Mouse (Mus musculus) layer of hippocampus, postnatal 14 days (tissue): Measurements from ENCODE around the gene Pim3. TPM values are rescaled to one million over a fixed set of nuclear protein-coding genes. Genes with fewer than 3 reads are reported as not detected.
A peak's percentile ranks its signal among the peaks of the same experiment; 100 is the strongest.

Source experiments
- DNase-seq, 2 experiments: peaks; one replicate each; pipeline ENCODE4 v3.0.0; 2021 to 2022; ENCODE audit warnings: low spot score in 2 of 2, mixed read lengths in 1 of 2
- total RNA-seq, 2 experiments: library from RNA; stranded (reverse); gene quantifications; 2 replicates each; pipeline ENCODE4 v1.2.3; 2021

The Pim3 gene
- total RNA-seq, 2 experiments from 2014 or later = 40.8 to 48.4 TPM

DNA sequence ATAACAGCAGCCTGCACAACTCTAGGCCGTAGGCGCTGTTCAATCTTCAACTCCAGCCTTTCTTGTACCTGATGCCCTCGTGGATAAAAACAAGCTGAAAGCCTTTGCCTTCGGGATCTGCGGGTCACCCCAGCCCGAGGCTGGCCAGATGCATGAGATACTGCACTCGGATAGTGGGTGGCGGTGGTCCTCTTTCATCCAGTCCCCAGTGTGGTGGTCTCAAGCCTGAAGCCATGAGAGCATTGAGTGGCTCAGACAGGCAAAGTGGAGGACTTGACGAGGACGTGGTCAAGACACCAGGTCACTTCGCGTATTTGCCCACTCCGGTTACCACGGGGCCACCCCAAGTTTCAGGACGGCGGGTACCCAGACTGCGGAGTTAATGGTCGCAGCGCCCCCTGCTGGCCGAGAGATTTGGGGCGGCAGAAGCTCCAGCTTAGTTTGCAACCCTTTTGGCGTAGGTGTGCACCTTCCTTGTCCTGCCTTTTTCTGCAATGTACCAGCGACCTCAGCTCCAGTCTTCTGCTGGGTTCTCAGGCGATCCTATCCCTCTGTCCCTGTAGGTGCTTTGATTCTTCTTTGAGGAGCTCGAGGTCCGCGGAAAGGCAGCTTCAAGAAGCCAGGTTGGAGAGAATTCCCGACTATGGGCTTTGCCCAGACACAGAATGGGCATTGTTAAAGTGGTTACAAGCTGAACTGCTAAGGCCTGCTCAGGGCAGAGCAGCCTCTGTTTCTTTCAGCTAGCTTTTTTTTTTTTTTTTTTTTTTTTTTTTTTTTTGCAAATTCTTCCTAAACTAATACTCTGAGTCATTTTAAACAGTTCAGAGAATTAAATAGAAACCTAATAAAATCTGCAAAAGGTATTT is 14.4 kb downstream of the Pim3 start:
- DNase-seq = peak; percentile 65 to 66

DNA sequence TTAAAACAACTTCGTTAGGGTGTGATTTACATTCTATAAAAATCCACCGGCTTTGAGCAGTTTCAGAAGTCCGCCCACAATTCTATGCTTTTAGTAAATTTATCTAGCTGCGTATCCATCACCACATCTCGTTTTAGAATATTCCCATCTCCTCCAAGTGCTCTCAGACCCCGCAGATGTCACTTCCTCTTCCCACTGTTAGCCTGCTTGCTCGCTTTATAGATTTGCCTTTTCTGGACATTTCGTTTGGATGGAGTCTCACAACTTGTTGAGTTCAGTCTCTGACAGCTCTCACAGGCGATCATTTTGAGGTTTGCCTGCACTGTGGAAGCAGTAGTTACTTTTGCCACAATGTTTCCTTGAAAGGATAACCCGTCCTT is 15.0 kb downstream of the Pim3 start:
- DNase-seq = no peak

DNA sequence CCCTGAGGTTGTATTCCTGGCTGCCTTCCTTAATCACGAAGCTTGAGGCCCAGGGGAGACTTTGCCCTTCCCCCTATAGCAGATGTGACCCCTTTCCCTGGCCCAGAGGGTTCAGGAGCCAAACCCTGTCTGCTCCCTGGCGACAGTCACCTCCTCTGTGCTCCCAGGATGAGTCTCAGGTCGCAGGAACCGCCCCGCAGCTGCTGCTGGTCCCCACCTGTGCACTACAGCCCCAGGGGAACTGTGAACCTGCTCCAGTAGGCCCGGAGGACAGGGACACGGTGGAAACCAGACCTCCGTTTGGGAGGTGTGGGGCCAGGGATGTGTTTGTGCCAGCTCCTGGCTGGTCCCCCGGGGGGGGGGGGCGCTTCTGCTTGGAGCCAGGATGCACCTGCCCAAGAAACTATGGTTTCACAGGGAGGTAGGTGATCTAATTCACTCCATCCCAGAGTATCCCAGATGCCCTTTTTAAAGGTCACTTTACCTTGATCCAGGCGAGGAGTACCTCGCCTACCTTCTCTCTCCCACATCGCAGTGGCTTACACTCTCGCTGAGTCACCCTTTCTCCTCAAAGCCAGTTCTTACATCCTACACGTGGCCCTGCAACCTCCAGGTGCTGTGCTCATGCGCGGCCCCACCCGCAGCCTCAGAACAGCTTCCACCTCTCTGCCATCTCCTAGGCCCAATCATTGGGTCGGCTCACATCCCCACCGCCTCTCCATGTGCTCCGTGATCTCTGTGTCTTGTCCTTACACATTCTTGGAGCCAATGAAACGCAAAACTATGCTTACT is 19.5 kb downstream of the Pim3 start:
- no peak for DNase-seq

DNA sequence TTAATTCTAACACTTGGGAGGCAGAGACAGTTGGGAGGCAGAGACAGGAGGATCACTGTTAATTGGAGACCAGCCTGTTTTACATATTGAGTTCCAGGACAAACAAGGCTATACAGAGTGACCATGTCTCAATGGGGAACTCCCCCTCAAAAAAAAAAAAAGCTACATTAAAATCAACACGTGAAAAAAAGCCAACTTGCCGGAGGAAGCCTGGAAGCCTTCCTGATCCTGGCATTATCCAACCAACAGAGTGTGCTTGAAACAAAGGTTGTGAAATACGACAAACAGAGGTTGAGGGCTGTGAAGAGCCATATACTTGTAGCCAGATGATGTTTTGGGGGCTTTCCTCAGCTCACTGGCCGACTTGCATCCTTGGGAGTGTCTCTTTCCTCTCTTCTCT is 20.9 kb downstream of the Pim3 start:
- DNase-seq = no peak

DNA sequence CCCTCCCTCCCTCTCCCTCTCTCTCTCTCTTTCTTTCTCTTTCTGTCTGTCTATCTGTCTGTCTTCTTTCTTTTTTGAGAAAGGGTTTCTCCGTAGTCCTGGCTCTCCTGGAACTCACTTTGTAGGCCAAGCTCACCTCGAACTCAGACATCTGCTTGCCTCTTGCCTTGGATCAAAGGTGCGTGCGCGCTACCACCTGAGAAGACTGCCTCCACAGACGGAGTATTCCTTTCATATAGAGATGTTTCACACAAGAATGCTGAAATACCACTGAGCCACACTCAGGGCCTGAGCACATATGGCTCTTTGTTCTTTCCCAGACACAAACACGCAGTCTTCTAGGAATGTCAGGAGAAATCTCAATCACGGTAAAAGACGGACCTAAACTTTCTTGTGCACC is 21.4 kb downstream of the Pim3 start:
- no peak for DNase-seq

DNA sequence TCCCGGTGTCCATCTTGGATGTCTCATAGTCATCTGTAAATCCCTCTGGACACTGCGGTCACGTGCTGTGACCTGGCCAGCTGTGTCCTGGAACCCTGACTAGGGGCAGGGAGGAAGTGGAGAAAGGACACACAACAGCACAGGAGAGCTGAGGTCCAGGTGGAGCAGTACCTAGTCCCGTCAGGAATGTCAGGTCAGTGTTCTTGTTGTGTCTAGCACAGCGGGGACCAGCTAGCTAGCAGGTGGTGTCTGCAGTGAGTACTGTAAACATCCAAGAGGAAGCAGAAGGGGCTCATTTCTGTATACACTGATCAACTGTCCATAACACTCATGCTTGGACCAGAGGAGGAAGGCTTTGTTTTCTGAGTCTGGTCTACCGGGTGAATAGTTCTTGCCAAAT is 23.4 kb downstream of the Pim3 start:
- no peak for DNase-seq

DNA sequence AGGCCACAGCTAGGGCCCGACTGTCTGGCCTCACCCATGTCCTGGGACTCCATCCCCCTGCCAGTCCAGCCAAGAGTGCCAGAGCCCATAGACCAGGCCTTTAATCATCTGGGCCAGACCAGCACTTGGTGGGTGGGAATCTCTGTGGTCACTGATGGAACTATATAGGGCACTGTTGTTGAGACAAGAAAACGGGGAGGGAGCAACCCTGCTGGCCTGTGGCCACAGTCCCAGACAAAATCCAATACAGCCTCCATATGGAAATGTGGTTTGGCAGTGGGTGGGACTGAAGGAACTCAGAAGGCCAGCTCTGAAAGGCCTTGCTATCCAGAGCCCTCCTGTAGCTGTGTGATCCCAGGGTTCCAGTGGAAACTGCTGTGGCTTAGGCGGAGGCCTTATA is 27.0 kb downstream of the Pim3 start:
- DNase-seq = no peak

DNA sequence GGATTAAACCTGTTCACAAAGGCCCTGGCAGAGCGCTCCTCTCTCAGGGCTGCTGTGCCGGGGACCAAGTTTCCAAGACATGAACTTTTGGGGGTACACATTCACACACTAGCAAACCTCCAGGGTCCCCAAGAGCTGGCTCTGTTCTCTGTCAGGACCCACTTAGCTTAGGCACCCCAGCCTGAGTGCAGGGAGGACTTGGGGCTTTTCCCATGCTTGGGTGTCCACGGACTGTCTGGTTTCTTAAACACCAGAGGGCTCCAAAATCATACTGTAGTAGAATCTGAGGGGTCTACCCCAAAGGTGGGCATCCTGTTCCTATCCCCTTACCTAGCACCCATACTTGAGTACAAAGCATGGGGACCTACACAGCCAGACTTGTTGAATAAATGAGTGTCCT is 28.0 kb downstream of the Pim3 start:
- DNase-seq = no peak

DNA sequence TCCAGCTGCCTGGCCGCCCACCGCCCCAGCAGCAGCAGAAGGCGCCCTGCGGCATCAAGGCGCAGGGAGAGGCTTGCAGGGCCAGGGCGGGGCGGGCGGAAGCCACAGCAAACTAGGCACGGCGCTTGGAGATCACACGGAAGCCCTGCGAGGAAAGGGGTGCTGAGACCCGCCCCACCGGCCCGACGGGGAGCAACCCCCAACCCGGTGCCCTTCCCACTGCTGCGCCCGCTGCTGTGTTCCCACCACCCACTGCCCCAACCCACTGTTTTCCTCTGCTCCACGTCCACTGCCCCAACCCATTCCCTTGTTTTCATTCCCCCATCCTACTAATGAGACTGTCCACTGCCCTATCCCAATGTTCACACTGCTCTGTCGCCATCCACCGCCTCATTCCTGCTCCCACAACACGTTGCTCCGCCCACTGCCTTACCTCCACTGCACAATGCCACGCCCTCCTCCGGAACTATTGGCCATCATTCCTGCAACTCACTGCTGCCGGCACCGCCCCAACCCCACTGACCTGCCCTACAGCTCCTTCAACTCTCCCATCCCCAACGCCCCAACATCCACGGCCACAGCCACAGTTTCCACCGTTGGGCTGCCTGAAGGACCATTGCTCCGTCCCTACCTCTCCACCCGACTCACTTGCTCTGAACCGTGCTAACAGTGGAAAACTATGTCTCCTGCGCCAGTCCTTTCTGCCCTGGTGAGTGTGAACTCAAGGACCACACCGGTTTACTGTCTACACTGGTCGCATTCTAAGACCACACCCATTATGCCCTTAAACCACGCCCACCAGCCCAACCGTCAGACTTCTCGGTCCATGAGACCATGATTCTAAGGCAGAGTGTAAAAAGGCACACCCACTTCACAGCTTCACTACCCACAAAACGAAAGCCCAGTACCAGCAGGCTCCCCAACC is 29.0 kb downstream of the Pim3 start:
- DNase-seq = peak; percentile 43 to 68

DNA sequence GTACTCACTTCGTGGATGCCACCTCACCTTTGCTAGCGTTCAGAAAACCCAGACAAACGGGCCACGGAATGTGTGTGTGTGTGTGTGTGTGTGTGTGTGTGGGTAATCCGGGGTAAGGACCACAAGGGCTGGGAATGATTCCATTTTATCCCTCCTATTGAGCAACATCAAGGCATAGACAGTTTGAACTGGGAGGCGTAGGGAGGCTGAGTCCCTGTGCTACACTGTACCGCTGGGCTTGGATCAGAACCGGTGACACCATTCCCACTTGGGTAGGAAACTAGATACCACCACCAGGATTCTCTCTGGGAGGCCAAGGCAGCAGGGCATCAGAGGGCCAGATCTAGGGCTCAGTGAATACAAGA is 29.7 kb downstream of the Pim3 start:
- DNase-seq = no peak

DNA sequence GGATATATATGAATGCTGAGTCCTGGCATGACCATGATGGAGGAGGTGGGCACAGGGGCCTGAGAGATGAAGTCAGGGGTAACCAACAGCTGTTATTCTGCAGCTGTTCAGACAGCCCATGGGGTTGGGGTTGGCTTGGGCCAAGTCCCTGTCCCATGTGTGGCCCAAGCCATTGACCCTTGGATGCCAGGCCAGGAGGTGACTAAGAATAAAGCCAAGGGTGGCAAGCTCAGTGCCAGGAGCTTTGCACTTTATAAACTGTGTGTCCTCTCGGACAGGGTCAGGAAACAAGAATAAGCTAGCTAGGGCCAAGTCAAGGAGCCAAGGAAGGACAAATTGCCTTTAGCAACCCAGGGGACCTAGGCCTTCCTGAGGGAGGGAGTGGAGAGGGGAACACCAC is 30.3 kb downstream of the Pim3 start:
- DNase-seq = no peak

DNA sequence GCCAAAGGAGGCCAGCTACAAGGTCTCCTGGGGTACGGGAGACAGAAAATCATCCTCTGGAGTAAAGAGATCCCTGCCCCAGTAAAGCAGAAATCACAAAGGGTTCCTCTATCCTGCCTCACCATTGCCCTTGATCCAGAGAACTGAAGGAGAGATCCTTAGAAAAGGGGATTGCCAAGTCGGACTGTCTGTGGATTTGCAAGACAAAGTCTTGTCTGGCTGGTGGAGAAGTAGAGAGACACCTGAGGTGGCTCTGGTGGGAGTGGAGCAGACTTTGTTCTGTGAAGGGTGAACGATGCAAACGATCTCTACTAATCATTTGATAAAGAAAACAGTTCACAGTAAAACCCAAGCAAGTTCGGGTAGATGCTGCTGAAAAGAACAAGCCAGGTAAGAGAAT is 30.9 kb downstream of the Pim3 start:
- DNase-seq = no peak

DNA sequence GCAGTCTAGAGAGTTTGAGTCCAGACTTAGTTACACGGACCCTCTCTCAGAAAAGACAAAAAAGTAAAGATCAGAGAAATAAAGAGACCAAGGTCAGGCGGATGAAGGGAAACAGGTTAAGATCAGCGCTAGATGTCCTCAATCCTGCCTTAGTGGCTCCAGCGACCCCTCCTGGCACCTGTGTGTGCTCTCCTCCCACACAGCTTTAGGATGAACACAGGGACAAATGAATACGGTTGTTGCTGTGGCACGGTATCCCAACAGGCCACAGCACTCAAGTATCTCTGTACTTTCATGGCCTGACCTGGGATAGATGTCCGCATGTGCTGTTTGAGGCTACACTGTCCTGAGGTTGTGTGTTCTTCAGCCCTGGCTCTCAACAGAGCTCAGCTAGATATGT is 33.1 kb downstream of the Pim3 start:
- DNase-seq = no peak

DNA sequence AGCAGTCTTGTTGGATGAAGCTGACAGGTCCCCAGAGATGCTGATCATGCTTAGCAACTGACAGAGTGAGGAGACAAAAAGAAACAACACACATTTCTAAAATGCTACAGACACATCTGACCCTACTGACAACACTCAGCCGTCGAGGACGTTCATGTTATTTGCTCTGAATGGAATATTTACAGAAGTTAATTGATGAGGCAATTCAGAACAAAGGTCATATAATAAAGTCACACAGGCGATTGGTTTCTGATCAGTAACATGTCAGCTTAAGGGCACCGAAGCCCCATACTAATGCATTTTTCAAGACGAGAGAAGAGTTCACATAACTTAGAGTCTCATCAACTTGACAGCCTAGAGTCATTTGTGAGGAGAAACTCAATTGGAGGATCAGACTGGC is 33.9 kb downstream of the Pim3 start:
- DNase-seq = no peak

DNA sequence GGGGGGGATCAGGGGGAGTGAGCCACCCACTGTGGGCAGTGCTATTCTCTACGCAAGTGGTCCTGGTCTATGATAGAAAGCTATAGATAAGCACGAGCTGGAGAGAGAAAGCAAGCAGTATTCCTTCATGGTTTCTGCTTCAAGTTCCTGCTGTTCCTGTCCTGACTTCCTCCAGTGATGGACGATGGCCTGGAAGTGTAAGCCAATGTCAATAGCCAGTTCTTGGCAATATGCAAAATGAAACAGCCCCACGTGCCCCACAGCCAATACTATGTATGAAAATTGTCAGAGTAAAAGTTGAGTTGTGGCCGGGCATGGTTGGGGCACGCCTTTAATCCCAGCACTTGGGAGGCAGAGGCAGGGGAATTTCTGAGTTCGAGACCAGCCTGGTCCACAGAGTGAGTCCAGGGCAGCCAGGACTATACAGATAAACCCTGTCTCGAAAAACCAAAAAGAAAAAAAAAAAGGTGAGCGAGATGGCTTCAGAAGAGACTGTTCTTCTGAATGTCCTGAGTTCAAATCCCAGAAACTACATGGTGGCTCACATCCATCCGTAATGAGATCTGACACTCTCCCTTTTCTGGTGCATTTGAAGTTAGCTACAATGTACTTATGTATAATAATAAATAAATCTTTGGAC is 34.5 kb downstream of the Pim3 start:
- DNase-seq = no peak

DNA sequence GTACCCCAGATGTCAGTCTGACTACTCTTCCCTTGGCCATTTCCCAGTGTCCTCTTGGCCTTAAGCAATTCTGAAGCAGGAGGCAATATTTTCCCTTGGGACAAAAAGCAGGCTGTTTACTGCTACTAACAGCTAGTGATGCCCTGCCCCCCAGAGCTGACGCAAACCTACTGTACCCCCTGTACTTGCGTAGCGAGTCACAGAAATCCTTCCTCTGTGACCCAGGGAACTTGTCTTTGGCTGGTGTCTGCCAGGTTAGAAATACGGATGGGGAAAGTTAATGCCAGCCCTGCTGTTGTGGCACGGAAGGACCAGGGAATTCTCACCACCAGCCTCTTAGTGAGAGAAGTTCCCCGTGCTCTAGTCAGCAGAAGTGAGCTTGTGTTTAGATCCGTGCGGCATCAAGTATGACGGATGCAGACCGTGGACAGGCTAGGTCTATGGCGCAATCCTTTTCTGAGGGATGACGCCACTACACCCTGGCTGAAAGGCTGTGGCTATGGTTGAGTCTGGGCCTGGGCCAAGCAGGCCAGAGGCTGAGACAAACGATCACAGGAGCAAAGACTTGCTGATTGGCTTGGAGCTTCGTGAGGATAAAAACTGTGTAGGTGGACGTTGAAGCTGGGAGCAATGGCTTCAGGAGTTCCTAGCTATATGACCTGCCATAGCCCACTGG is 40.4 kb downstream of the Pim3 start:
- no peak for DNase-seq

DNA sequence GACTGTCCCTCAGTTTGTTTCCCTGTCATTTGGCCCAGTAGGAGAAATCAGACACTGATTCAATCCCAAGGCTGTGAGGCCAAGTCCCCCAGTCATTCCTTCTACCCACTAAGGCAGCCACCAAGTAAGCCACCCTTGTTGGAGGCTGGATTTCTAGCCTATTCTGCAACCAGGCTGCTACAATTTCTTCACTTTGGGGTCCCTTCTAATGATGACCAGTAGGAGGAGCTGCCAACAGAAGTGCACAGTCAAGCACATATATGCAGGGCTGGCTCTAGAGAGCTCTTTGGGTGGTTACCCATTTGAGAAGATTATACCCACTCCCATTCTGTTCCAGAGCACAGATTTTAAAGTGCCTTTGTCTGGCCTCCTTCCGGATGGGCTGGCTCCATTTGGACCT is 41.1 kb downstream of the Pim3 start:
- DNase-seq = no peak

DNA sequence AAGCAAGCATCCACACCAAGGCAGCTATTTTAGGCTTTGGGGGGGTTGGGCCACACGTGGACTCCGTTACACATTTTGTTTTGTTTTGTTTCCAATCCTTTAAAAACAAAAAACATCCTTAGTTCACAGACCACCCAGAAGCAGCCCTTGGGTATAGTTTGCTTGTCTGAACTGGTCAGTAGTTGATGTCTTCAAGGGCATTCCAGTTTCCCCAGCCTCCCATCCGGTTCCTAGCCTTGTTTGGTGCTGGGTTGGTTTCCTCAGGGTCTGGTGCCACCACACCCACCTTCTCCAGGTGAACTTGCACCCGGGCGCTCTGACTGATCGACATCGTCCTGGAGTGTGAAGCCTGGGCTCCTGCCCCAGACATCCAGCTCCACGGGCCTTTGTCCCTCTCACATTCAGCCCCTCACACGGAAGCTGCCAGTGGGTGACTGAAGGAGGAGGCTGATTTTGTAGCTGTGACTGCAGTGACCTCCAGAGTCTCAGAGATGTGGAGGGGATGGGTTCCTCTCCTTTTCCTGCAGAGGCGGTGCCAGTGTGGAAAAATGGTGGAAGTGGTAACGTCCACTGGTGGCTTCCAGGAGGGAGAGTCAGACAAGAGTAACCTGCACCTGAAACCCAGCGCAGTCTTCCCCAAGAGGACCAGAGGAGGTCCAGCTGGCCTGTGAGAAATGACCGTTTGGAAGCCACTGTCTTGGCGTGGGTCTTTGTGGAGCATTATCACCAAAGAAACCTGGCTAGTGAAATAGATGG is 42.2 kb downstream of the Pim3 start:
- DNase-seq = no peak

DNA sequence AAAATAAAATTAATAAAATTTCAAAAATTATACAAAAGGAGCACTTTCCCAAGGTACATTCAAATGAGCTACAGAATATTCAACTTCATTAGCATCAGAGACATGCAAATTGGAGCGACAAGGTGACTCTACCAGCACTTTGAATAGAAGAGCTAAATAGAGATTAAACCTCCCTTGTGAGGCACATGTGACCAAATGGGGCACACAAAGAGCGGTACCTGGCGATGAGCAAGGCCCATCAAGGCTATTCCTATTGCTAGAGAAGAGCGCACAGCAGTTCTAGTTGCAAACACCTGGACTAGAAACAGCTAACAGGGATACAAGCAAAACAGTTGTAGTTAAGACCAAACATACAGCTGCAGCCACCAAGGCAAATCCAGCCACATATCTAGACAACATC is 44.4 kb downstream of the Pim3 start:
- no peak for DNase-seq

DNA sequence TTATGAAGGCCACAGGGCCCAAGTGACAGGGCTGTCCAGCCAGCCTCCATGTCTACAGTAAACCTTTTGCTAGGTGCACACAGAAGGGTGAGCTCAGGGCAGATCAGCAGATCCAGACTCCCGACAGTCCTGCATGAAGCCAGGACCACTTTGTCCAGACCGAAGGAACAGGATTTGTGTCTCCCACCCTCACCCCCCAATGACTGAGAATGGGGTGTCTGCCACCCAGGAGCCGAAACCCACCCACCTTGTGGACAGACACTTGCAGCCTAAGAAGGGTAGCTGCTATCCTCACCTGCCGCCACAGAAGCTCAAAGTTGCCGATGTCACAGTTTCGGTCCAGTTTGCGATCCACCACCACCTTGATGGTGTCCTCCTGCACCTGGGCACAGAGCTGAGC is 53.1 kb downstream of the Pim3 start:
- DNase-seq = no peak
